Mouse (Mus musculus) liver, embryonic 14.5 days (tissue): ENCODE results near the gene Hmga1.

Experiments used
- CTCF ChIP-seq: IDR thresholded peaks from 2 replicates; pipeline ENCODE4 v1.5.1; 2016; ENCODE audit warnings: antibody characterized with exemption, low read depth, control low read depth
- EP300 ChIP-seq: IDR thresholded peaks from 2 replicates; pipeline ENCODE4 v1.6.1; 2016; ENCODE audit warnings: antibody characterized with exemption, low read depth

- TF ChIP-seq CTCF (peak; percentile 40), EP300 (peak; percentile 13; the same call in 1 of the 2 replicates)
These were observed 1.1 kb downstream of the Hmga1 start for GRCm38 (mm10) chr17:27557181-27557926.
